Mouse (Mus musculus): ENCODE data around the gene Dhtkd1. TPM values are rescaled to one million over a fixed set of nuclear protein-coding genes. Genes with fewer than 3 reads are reported as not detected.
"Not testable (repeated sequence)": the region's sequence is repeated elsewhere in the genome, so short reads cannot be mapped to it uniquely, and the experiment has no call there.

Dhtkd1 gene
- polyA plus RNA-seq (2016; fragmentation: Nextera tagmentation; extraction: Ambion mirVana) = 5.8 and 8.5 TPM in 2 replicates

- under 1% methylated on average over 36 of the region's 36 CpGs for WGBS
- Histone ChIP-seq H3K36me3 (no peaks in the 10 kb centered on the region), H3K27me3 (no peaks in the 10 kb centered on the region), H3K27ac (0 out of 2 replicates have a peak within 1 kb of the TSS, but pooled peaks have one; percentile 19), H3K9me3 (no peaks in the 10 kb centered on the region), H3K4me2 (peak within 1 kb of the TSS; percentile 75), H3K4me1 (replicated peaks) (peaks cover 5% of the 10 kb centered on the region), H3K9ac (replicated peaks) (peak within 1 kb of the TSS; percentile 63), H3K4me3 (replicated peaks) (peak within 1 kb of the TSS; percentile 62)
- ATAC-seq (ENCODE audit: insufficient number of reproducible peaks, insufficient read depth, low FRiP score, low TSS enrichment, low read depth) = peak; percentile 92
Measured at GRCm38 (mm10) chr2:5942416-5943032, at the start of gene Dhtkd1. Dhtkd1 (minus strand) TSS chr2:5942792.

- no peaks in the 10 kb centered on the region for H3K4me1 ChIP-seq (replicated peaks)
- no peaks in the 10 kb centered on the region for H3K27me3 ChIP-seq
- H3K9ac ChIP-seq (replicated peaks) = no peak overlapping the region
- no peak overlapping the region for H3K4me2 ChIP-seq
- H3K9me3 ChIP-seq = no peaks in the 10 kb centered on the region
- H3K36me3 ChIP-seq = peaks cover 62% of the 10 kb centered on the region
- no peak for ATAC-seq (ENCODE audit: insufficient number of reproducible peaks, insufficient read depth, low FRiP score, low TSS enrichment, low read depth)
- H3K27ac ChIP-seq = no peak overlapping the region
- WGBS = 95% methylated on average over 4 of the region's 4 CpGs
- no peak overlapping the region for H3K4me3 ChIP-seq (replicated peaks)
Measured at GRCm38 (mm10) chr2:5977532-5977931, 34.9 kb upstream of the Dhtkd1 start.

- H3K27me3 ChIP-seq; H3K4me2 ChIP-seq; H3K27ac ChIP-seq; H3K9me3 ChIP-seq; H3K4me3 ChIP-seq (replicated peaks); H3K4me1 ChIP-seq (replicated peaks); ATAC-seq (ENCODE audit: insufficient number of reproducible peaks, insufficient read depth, low FRiP score, low TSS enrichment, low read depth); H3K9ac ChIP-seq (replicated peaks): not testable (repeated sequence)
- H3K36me3 ChIP-seq = peaks cover 31% of the 10 kb centered on the region
- WGBS = 91% methylated on average over 3 of the region's 3 CpGs
Measured at GRCm38 (mm10) chr2:5970629-5971028, 28.0 kb upstream of the Dhtkd1 start.

- H3K36me3 ChIP-seq = peaks cover 45% of the 10 kb centered on the region
- WGBS = 94% methylated on average over 3 of the region's 3 CpGs
Measured at GRCm38 (mm10) chr2:5965972-5966371, 23.4 kb upstream of the Dhtkd1 start.

GRCm38 (mm10) chr2:5963729-5964128, 21.1 kb upstream of the Dhtkd1 start:
- H3K4me3 ChIP-seq (replicated peaks); H3K27me3 ChIP-seq; H3K27ac ChIP-seq; H3K9ac ChIP-seq (replicated peaks); H3K9me3 ChIP-seq; H3K4me2 ChIP-seq; ATAC-seq (ENCODE audit: insufficient number of reproducible peaks, insufficient read depth, low FRiP score, low TSS enrichment, low read depth); H3K4me1 ChIP-seq (replicated peaks): not testable (repeated sequence)
- 92% methylated on average over 4 of the region's 4 CpGs for WGBS
- peaks cover 64% of the 10 kb centered on the region for H3K36me3 ChIP-seq

More at GRCm38 (mm10) chr2:5965972-5966371, 23.4 kb upstream of the Dhtkd1 start:
- Histone ChIP-seq H3K4me3 (replicated peaks) (no peak overlapping the region), H3K27ac (no peak overlapping the region), H3K27me3 (no peaks in the 10 kb centered on the region), H3K4me2 (no peak overlapping the region), H3K4me1 (replicated peaks) (no peaks in the 10 kb centered on the region), H3K9me3 (no peaks in the 10 kb centered on the region), H3K9ac (replicated peaks) (no peak overlapping the region)
- ATAC-seq (ENCODE audit: insufficient number of reproducible peaks, insufficient read depth, low FRiP score, low TSS enrichment, low read depth) = no peak

GRCm38 (mm10) chr2:5962265-5962664, 19.7 kb upstream of the Dhtkd1 start:
- Histone ChIP-seq H3K36me3 (peaks cover 79% of the 10 kb centered on the region), H3K4me3 (replicated peaks) (no peak overlapping the region), H3K27ac (no peak overlapping the region), H3K9ac (replicated peaks) (no peak overlapping the region), H3K9me3 (no peaks in the 10 kb centered on the region), H3K4me1 (replicated peaks) (no peaks in the 10 kb centered on the region), H3K27me3 (no peaks in the 10 kb centered on the region), H3K4me2 (no peak overlapping the region)
- ATAC-seq (ENCODE audit: insufficient number of reproducible peaks, insufficient read depth, low FRiP score, low TSS enrichment, low read depth) = no peak
- WGBS = 76% methylated on average over 2 of the region's 2 CpGs

- Histone ChIP-seq H3K27ac (no peak overlapping the region), H3K9ac (replicated peaks) (no peak overlapping the region), H3K4me3 (replicated peaks) (no peak overlapping the region), H3K27me3 (no peaks in the 10 kb centered on the region), H3K4me1 (replicated peaks) (peaks cover under 1% of the 10 kb centered on the region), H3K36me3 (peaks cover 58% of the 10 kb centered on the region), H3K4me2 (no peak overlapping the region), H3K9me3 (no peaks in the 10 kb centered on the region)
- no peak for ATAC-seq (ENCODE audit: insufficient number of reproducible peaks, insufficient read depth, low FRiP score, low TSS enrichment, low read depth)
- WGBS = 91% methylated on average over 9 of the region's 9 CpGs
Measured at GRCm38 (mm10) chr2:5957705-5958104, 15.1 kb upstream of the Dhtkd1 start.

- Histone ChIP-seq H3K4me1 (replicated peaks) (peaks cover 7% of the 10 kb centered on the region), H3K27me3 (no peaks in the 10 kb centered on the region), H3K4me2 (peak overlapping the region; percentile 80), H3K9me3 (no peaks in the 10 kb centered on the region), H3K9ac (replicated peaks) (peak overlapping the region; percentile 93), H3K4me3 (replicated peaks) (peak overlapping the region; percentile 97), H3K27ac (peak overlapping the region; percentile 87), H3K36me3 (peaks cover 4% of the 10 kb centered on the region; the same call in 1 of the 2 replicates)
- under 1% methylated on average over 32 of the region's 46 CpGs for WGBS
- peak; percentile 69 for ATAC-seq (ENCODE audit: insufficient number of reproducible peaks, insufficient read depth, low FRiP score, low TSS enrichment, low read depth)
Measured at GRCm38 (mm10) chr2:5951621-5952211, 9.1 kb upstream of the Dhtkd1 start.

GRCm38 (mm10) chr2:5950766-5951595, 8.4 kb upstream of the Dhtkd1 start, which contains the start of gene Upf2:
Upf2 (plus strand) TSS chr2:5951469.
- Histone ChIP-seq H3K9ac (replicated peaks) (peak within 1 kb of the TSS; percentile 93), H3K27ac (peak within 1 kb of the TSS; percentile 87), H3K4me3 (replicated peaks) (peak within 1 kb of the TSS; percentile 97), H3K27me3 (no peaks in the 10 kb centered on the region), H3K9me3 (no peaks in the 10 kb centered on the region), H3K4me2 (peak within 1 kb of the TSS; percentile 80), H3K4me1 (replicated peaks) (peaks cover 7% of the 10 kb centered on the region), H3K36me3 (no peaks in the 10 kb centered on the region)
- ATAC-seq (ENCODE audit: insufficient number of reproducible peaks, insufficient read depth, low FRiP score, low TSS enrichment, low read depth) = peak; percentile 94
- under 1% methylated on average over 46 of the region's 54 CpGs for WGBS

GRCm38 (mm10) chr2:5950305-5950704, 7.7 kb upstream of the Dhtkd1 start:
- ATAC-seq (ENCODE audit: insufficient number of reproducible peaks, insufficient read depth, low FRiP score, low TSS enrichment, low read depth) = no peak
- Histone ChIP-seq H3K9me3 (no peaks in the 10 kb centered on the region), H3K4me1 (replicated peaks) (peaks cover 7% of the 10 kb centered on the region), H3K4me2 (peak overlapping the region; percentile 63), H3K36me3 (no peaks in the 10 kb centered on the region), H3K27ac (peak overlapping the region; percentile 87), H3K4me3 (replicated peaks) (peak overlapping the region; percentile 97), H3K27me3 (no peaks in the 10 kb centered on the region), H3K9ac (replicated peaks) (peak overlapping the region; percentile 69)
- 14% methylated on average over 6 of the region's 6 CpGs for WGBS

- H3K36me3 ChIP-seq; H3K27ac ChIP-seq; ATAC-seq (ENCODE audit: insufficient number of reproducible peaks, insufficient read depth, low FRiP score, low TSS enrichment, low read depth); H3K27me3 ChIP-seq; H3K4me1 ChIP-seq (replicated peaks); H3K9ac ChIP-seq (replicated peaks); H3K9me3 ChIP-seq: not testable (repeated sequence)
- Histone ChIP-seq H3K4me2 (peak overlapping the region; percentile 63), H3K4me3 (replicated peaks) (peak overlapping the region; percentile 97)
- 93% methylated on average over 9 of the region's 9 CpGs for WGBS
Measured at GRCm38 (mm10) chr2:5949821-5950220, 7.2 kb upstream of the Dhtkd1 start.
